Mouse (Mus musculus): ENCODE measurements at regions not wholly inside any gene's neighbourhood (a gene's known extent, or its start where the extent isn't known, plus 50 kb on each side); places are given as distances from the start of the nearest gene placed in this dataset.

GRCm38 (mm10) chr15:5414401-5414800, 170.4 kb upstream of the Ptger4 start:
- ATAC-seq (ENCODE audit: insufficient number of reproducible peaks, low FRiP score, low TSS enrichment) = no peak

DNA sequence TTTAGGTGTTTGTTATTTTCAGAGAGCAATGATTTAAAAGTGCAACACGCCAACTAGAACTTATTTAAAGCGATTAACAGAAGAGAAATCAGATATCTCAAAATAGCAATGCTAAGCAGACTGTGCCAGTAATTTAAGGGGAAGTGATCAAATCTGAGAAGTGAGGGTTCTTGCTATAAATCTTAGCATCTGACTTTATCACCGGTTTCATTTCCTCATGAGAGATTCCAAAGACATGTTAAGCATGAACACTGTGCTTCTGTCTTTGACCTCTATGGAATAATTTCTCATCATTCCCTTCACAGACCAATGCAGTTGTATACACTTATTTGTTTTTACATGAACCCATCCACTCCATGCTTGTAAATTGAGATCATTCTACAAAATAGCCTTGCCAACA, 172.0 kb upstream of the Ptger4 start:
- ATAC-seq (ENCODE audit: insufficient number of reproducible peaks, low FRiP score, low TSS enrichment) = no peak

- ATAC-seq (ENCODE audit: insufficient number of reproducible peaks, low FRiP score, low TSS enrichment) = no peak
Observed at GRCm38 (mm10) chr15:5426641-5427040, 182.7 kb upstream of the Ptger4 start.

GRCm38 (mm10) chr15:5427319-5428048, 183.5 kb upstream of the Ptger4 start:
- ATAC-seq (ENCODE audit: insufficient number of reproducible peaks, low FRiP score, low TSS enrichment) = no peak

GRCm38 (mm10) chr15:5432018-5432417, 188.0 kb upstream of the Ptger4 start:
- no peak for ATAC-seq (ENCODE audit: insufficient number of reproducible peaks, low FRiP score, low TSS enrichment)

DNA sequence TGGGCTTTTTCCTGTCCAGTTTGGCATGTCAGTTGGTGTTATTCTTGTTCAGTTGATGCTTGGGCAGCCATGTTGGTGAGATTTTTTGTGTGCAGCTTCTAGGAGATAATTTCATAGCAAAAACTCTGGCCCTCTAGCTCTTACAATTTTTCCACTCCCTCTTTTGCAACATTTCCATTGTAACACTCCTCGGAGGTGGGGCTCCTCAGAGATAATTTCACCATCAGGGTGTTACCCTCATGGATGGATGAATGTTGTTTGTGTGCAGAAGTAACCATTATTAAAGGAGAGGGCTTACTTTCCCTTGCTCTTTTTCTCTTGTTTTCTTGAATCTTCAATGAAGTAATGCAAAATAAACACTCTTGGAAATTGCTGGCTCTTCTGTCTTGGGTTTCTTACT, 193.0 kb upstream of the Ptger4 start:
- no peak for ATAC-seq (ENCODE audit: insufficient number of reproducible peaks, low FRiP score, low TSS enrichment)

DNA sequence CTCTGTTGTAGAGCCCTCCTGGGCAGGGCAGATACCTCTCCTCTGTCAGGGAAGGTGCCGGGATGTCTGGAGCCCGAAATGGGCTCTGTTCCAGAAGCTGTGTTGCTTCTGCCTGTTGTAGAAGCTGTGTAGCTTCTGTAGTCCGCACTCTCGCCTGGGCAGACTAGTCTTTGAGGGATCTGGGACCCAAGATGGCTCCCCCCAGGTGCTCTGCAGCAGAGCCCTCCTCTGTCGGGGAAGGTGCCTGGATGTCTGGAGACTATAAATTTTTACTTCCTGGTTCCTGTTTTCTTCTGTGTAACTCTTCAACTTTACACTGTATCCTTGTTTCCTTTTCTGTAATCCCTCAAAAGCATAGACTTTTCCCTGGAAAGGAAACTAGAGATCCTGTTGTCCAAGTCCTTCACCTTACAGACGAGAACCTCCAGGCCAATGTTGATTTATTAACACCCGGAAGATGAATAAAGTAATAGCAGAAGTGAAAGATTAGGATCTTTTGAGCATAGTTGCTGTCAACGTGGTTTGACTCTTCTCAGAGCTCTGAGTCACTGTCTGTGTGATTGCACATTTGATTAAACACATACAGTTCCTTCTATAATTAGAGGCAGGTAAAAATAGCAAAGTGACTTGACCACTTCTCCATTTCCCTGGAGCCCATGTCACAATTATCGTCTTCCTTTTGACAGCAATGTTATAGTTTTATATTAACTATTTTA, 202.2 kb upstream of the Ptger4 start:
- ATAC-seq (ENCODE audit: insufficient number of reproducible peaks, low FRiP score, low TSS enrichment) = no peak

GRCm38 (mm10) chr15:5446756-5447314, 202.8 kb upstream of the Ptger4 start:
- no peak for ATAC-seq (ENCODE audit: insufficient number of reproducible peaks, low FRiP score, low TSS enrichment)

DNA sequence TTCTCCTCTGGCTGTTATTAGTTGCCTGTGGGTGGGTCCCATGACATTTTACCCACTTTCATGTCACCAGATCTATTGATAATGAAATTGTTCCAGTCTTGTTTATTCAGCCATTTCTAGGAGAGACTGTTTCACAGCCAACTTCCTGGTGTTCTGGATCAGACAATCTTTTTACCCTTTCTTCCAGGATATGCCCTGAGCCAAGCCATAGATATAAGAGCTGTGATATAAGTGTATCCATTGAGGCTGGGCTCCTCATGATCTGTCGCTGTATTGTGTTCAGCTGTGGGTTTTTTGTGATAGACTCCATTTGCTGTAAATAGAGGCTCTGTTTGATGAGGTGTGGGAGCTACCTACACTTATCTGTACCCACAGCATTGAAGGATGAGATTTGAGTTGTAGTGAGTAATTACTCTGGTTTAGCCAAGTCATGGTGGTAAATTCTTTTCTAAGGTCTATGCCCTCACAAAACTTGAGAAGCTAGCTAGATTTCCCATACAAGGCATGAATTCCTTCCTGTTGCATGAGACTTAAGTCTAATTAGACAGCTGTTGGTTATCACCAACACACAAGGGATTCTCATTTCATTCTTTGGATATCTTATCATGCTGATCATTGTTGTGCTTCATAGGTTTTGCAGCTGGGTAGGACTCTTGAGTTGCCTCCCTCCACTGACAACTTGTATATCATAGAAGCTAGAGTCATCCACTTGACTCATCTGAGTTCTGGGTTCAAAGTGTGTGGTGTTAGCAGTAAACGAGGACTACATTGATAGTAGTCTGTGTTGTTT, 203.9 kb upstream of the Ptger4 start:
- ATAC-seq (ENCODE audit: insufficient number of reproducible peaks, low FRiP score, low TSS enrichment) = no peak

DNA sequence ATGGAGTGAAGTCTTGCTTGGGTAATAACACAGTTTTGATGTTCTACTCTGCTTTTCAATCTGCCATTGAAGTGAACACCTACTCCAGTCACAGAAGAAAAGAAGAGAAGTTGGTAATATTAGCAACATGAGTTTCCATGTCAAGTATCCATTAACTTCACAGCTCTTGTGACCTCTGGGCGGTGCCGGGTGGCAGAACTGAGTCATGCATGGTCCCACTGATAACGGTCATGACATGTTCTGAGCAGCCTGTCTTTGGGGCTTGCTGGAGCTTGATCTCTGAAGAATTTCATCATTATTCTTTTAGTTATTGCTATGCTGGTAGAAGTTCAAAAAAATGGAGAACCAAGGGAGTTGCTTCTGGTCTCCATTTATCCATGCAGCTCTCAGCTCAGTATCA, 215.1 kb upstream of the Ptger4 start:
- no peak for ATAC-seq (ENCODE audit: insufficient number of reproducible peaks, low FRiP score, low TSS enrichment)

DNA sequence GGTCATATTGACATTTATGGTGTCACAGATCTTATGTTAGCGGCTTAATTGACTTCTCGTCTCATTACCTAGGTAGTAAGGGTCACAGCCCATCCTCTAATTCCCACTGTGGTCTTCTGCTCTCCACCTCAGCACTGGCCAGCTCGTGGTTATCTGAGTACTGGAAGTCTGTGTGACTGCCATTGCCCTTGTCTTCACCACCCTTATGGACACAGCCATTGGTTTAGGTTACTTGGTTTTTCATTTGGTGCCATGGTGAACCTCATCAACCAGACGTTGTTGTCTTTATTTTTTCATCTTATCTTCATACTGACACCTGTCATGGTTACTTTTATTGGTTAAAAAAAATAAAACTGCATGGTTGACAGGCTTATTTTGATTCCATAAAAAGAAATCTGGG, 215.6 kb upstream of the Ptger4 start:
- no peak for ATAC-seq (ENCODE audit: insufficient number of reproducible peaks, low FRiP score, low TSS enrichment)

- no peak for ATAC-seq (ENCODE audit: insufficient number of reproducible peaks, low FRiP score, low TSS enrichment)
Observed at GRCm38 (mm10) chr15:5462651-5463050, 218.7 kb upstream of the Ptger4 start.

- no peak for ATAC-seq (ENCODE audit: insufficient number of reproducible peaks, low FRiP score, low TSS enrichment)
Observed at GRCm38 (mm10) chr15:5464732-5465131, 220.7 kb upstream of the Ptger4 start.

- no peak for ATAC-seq (ENCODE audit: insufficient number of reproducible peaks, low FRiP score, low TSS enrichment)
Observed at GRCm38 (mm10) chr15:5468535-5469073, 224.6 kb upstream of the Ptger4 start.

GRCm38 (mm10) chr15:5475389-5475995, 231.5 kb upstream of the Ptger4 start:
- ATAC-seq (ENCODE audit: insufficient number of reproducible peaks, low FRiP score, low TSS enrichment) = no peak

GRCm38 (mm10) chr15:5493286-5493685, 249.3 kb upstream of the Ptger4 start:
- ATAC-seq (ENCODE audit: insufficient number of reproducible peaks, low FRiP score, low TSS enrichment) = no peak

GRCm38 (mm10) chr15:5495187-5495849, 251.3 kb upstream of the Ptger4 start:
- ATAC-seq (ENCODE audit: insufficient number of reproducible peaks, low FRiP score, low TSS enrichment) = no peak

- no peak for ATAC-seq (ENCODE audit: insufficient number of reproducible peaks, low FRiP score, low TSS enrichment)
Observed at GRCm38 (mm10) chr15:5495954-5496353, 252.0 kb upstream of the Ptger4 start.

DNA sequence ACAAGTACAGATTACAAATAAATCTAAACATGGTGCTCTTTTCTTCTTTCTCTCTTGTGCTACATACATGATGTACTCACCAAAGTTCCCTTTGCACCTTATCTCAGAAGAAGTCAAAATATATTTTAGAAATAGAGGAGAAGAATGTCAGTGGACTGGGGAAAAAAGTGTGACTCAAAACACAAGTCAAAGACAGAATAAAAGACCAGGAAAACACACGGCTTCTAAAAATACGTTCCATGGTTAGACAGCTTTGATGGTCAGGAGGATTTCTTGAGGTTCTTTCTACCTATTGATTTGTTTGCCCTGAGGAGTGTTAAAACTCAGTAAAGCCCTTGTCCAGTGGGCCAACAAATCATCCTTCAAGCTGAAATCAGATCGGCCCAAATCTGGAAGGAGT, 260.5 kb upstream of the Ptger4 start:
- ATAC-seq (ENCODE audit: insufficient number of reproducible peaks, low FRiP score, low TSS enrichment) = no peak

Data from cerebellum, adult (tissue).